ENCODE assay signal across 9 mouse cellular contexts in genomic region chr3:88381389-88382315, GRCm38 (mm10). TPM values are rescaled to one million over a fixed set of nuclear protein-coding genes. Genes with fewer than 3 reads are reported as not detected.
DNase-seq lines count a peak whose midpoint lies in the region; ATAC-seq and TF ChIP-seq lines count a peak whose summit lies in the region.
"Not testable (repeated sequence)": the region's sequence is repeated elsewhere in the genome, so short reads cannot be mapped to it uniquely, and the experiment has no call there.
"Had no signal": no experiment of that assay in that cellular context is flagged by ENCODE, and none has a peak within 500 bp of the region (broad histone marks: within the 10 kb centered on the region; RNA-seq: fewer than 3 reads in every experiment).

No protein-coding gene starts in this region.

- peak; percentile 74 for DNase-seq in MEL (ENCODE audit: low read depth, low spot score)
- DNase-seq in embryo, embryonic 11 days = peak; percentile 75
- DNase-seq in hindbrain, postnatal 0 days (ENCODE audit: low spot score) = peak; percentile 63
- DNase-seq in limb, embryonic 10.5 days (ENCODE audit: low spot score) = peak; percentile 48
- DNase-seq in lung, postnatal 10 days = peak; percentile 54
- DNase-seq in neural tube, embryonic 11.5 days (ENCODE audit: low spot score) = peak; percentile 79
- peak; percentile 68 for DNase-seq in thymus, adult 2 months

- H3K79me2 ChIP-seq in MEL (ENCODE audit: control insufficient read depth, insufficient read depth, low read length, poor library complexity) = not testable (repeated sequence)

- WGBS in hindbrain, postnatal 0 days = 5% methylated on average over 21 of the region's 22 CpGs
- 9% methylated on average over 22 of the region's 22 CpGs for WGBS in limb, embryonic 10.5 days
- WGBS in neural tube, embryonic 11.5 days = 9% methylated on average over 17 of the region's 22 CpGs
- WGBS in thymus, adult 2 months = 15% methylated on average over 21 of the region's 22 CpGs

- TF ChIP-seq RAD21 in MEL (IDR thresholded peaks at IDR 0.05; ENCODE audit: low read depth, low read length) = not testable (repeated sequence)

- H3K4me2 ChIP-seq in hindbrain, postnatal 0 days (ENCODE audit: low read depth, low read length) = peak overlapping the region; percentile 38; the same call in 1 of the 2 replicates
- peak overlapping the region; percentile 38 for H3K4me2 ChIP-seq in neural tube, embryonic 11.5 days (ENCODE audit: low read depth)

- H3K9me3 ChIP-seq in MEL (replicated peaks; ENCODE audit: insufficient read depth, low read length); hindbrain, postnatal 0 days (ENCODE audit: low read length); limb, embryonic 10.5 days (replicated peaks); neural tube, embryonic 11.5 days (ENCODE audit: control insufficient read depth, low read length): not testable (repeated sequence)

- H3K4me1 ChIP-seq in MEL (ENCODE audit: control insufficient read depth in 1 of 2, insufficient read depth in 2 of 2, low read length in 2 of 2); hindbrain, postnatal 0 days (ENCODE audit: insufficient read depth, low read length); limb, embryonic 10.5 days; neural tube, embryonic 11.5 days (ENCODE audit: control insufficient read depth, insufficient read depth, low read length); thymus, adult 2 months (replicated peaks; ENCODE audit: control insufficient read depth, insufficient read depth, low read length): not testable (repeated sequence)

- TF ChIP-seq POLR2A in MEL (IDR thresholded peaks at IDR 0.05; ENCODE audit: control insufficient read depth in 1 of 2, insufficient read depth in 1 of 2, low read depth in 1 of 2, low read length in 2 of 2, poor library complexity in 1 of 2); thymus, adult 2 months (IDR thresholded peaks at IDR 0.05; ENCODE audit: control insufficient read depth, extremely low read depth, insufficient read depth, low read length, poor library complexity): not testable (repeated sequence)

- peak overlapping the region; percentile 16 to 47; a peak in 2 of 4 replicates for H3K4me3 ChIP-seq in MEL (ENCODE audit: control insufficient read depth in 1 of 2, insufficient read depth in 1 of 2, low read depth in 2 of 2, low read length in 2 of 2)
- H3K4me3 ChIP-seq in hindbrain, postnatal 0 days (ENCODE audit: low read length); neural tube, embryonic 11.5 days (ENCODE audit: low read depth, low read length): not testable (repeated sequence)
- peak overlapping the region; percentile 37 for H3K4me3 ChIP-seq in limb, embryonic 10.5 days
- peak overlapping the region; percentile 20 for H3K4me3 ChIP-seq in thymus, adult 2 months (ENCODE audit: control insufficient read depth, insufficient read depth, low read length)

- not testable (repeated sequence) for TF ChIP-seq CTCF in MEL (IDR thresholded peaks at IDR 0.05 in 2 of 3, conservative IDR thresholded peaks at IDR 0.05 in 1 of 3; ENCODE audit: control insufficient read depth in 1 of 3, insufficient read depth in 1 of 3, low read depth in 2 of 3, low read length in 3 of 3, poor library complexity in 1 of 3, severe bottlenecking in 1 of 3); hindbrain, postnatal 0 days (IDR thresholded peaks at IDR 0.05; ENCODE audit: low read depth); thymus, adult 2 months (IDR thresholded peaks at IDR 0.05; ENCODE audit: borderline replicate concordance, control insufficient read depth, extremely low read depth, insufficient read depth, low read length, poor library complexity)

- H3K9ac ChIP-seq in MEL (ENCODE audit: control insufficient read depth, low read depth, low read length, poor library complexity, severe bottlenecking) = peak overlapping the region; percentile 35; the same call in 1 of the 2 replicates
- not testable (repeated sequence) for H3K9ac ChIP-seq in hindbrain, postnatal 0 days (replicated peaks; ENCODE audit: low read length); neural tube, embryonic 11.5 days (ENCODE audit: low read length)

- not testable (repeated sequence) for H3K27ac ChIP-seq in MEL (ENCODE audit: control insufficient read depth, low read depth, low read length)
- H3K27ac ChIP-seq in hindbrain, postnatal 0 days = 0 out of 2 replicates have a peak overlapping the region, but pooled peaks have one; percentile 26
- H3K27ac ChIP-seq in limb, embryonic 10.5 days = 0 out of 2 replicates have a peak overlapping the region, but pooled peaks have one; percentile 48
- H3K27ac ChIP-seq in neural tube, embryonic 11.5 days (ENCODE audit: low read depth, low read length) = peak overlapping the region; percentile 39; the same call in 1 of the 2 replicates
- H3K27ac ChIP-seq in thymus, adult 2 months (ENCODE audit: control insufficient read depth, insufficient read depth, low read length) = peak overlapping the region; percentile 82

- not testable (repeated sequence) for H3K36me3 ChIP-seq in MEL (ENCODE audit: control insufficient read depth in 1 of 2, insufficient read depth in 2 of 2, low read length in 2 of 2); hindbrain, postnatal 0 days (ENCODE audit: insufficient read depth, low read length); limb, embryonic 10.5 days; neural tube, embryonic 11.5 days (ENCODE audit: control insufficient read depth, insufficient read depth, low read length); thymus, adult 2 months (ENCODE audit: control insufficient read depth, insufficient read depth, low read length)

- TF ChIP-seq EP300 in MEL (IDR thresholded peaks at IDR 0.05; ENCODE audit: low read depth in 1 of 2, low read length in 2 of 2) = not testable (repeated sequence)

- peak; percentile 90 for ATAC-seq in frontal cortex, adult (ENCODE audit: low TSS enrichment)
- ATAC-seq in hindbrain, postnatal 0 days = peak; percentile 88
- ATAC-seq in neural tube, embryonic 11.5 days (ENCODE audit: insufficient read depth, low FRiP score, low TSS enrichment) = peak; percentile 81

- not testable (repeated sequence) for H3K27me3 ChIP-seq in MEL (ENCODE audit: control insufficient read depth in 1 of 2, insufficient read depth in 2 of 2, low read length in 2 of 2); hindbrain, postnatal 0 days (ENCODE audit: insufficient read depth, low read length); limb, embryonic 10.5 days (ENCODE audit: low read depth, poor library complexity, severe bottlenecking); neural tube, embryonic 11.5 days (ENCODE audit: control insufficient read depth, insufficient read depth, low read length); thymus, adult 2 months (ENCODE audit: control insufficient read depth, insufficient read depth, low read length)

RNA-seq across cellular contexts. Expression of gene Bglap, which starts 2.6 kb away (rescaled TPM):
- not detected in 2 replicates for total RNA-seq in MEL (2012; rRNA removed)
- polyA plus RNA-seq in MEL (2012; ENCODE audit: insufficient read depth in 1 of 2, insufficient read length in 2 of 2, low read depth in 1 of 2, low replicate concordance in 2 of 2, missing spikeins in 1 of 2) = under 1 TPM in 1 of 2 experiments, not detected in 1; 0.17 TPM
- total RNA-seq in hindbrain, postnatal 0 days (2014; rRNA removed) = not detected in 2 replicates
- polyA plus RNA-seq in hindbrain, postnatal 0 days (2015; fragmentation: Nextera tagmentation; extraction: Ambion mirVana) = not detected in 2 replicates
- 0.79 TPM in 1 of 2 replicates, not detected in the other for polyA plus RNA-seq in limb, embryonic 10.5 days (2016; fragmentation: Nextera tagmentation; extraction: Ambion mirVana)
- polyA plus RNA-seq in neural tube, embryonic 11.5 days (2014; fragmentation: Nextera tagmentation; extraction: Ambion mirVana) = not detected in 2 replicates
- polyA plus RNA-seq in thymus, adult 2 months (2012; rRNA removed) = 1.5 and 2.7 TPM in 2 replicates
- total RNA-seq: heart, adult 2 months had no signal
- polyA plus RNA-seq: heart, adult 2 months had no signal

RNA-seq across cellular contexts. Expression of gene Bglap2, which starts 3.2 kb away (rescaled TPM):
- not detected in 2 replicates for total RNA-seq in MEL (2012; rRNA removed)
- polyA plus RNA-seq in MEL (2012; ENCODE audit: insufficient read depth in 1 of 2, insufficient read length in 2 of 2, low read depth in 1 of 2, low replicate concordance in 2 of 2, missing spikeins in 1 of 2) = not detected
- total RNA-seq in hindbrain, postnatal 0 days (2014; rRNA removed) = not detected in 2 replicates
- polyA plus RNA-seq in hindbrain, postnatal 0 days (2015; fragmentation: Nextera tagmentation; extraction: Ambion mirVana) = not detected in 2 replicates
- not detected in 2 replicates for polyA plus RNA-seq in limb, embryonic 10.5 days (2016; fragmentation: Nextera tagmentation; extraction: Ambion mirVana)
- not detected in 2 replicates for polyA plus RNA-seq in neural tube, embryonic 11.5 days (2014; fragmentation: Nextera tagmentation; extraction: Ambion mirVana)
- polyA plus RNA-seq in thymus, adult 2 months (2012; rRNA removed) = 2.2 and 3.8 TPM in 2 replicates
- total RNA-seq: heart, adult 2 months had no signal

RNA-seq across cellular contexts. Expression of gene Bglap3, which starts 9.1 kb away (rescaled TPM):
- total RNA-seq in MEL (2012; rRNA removed) = 0.16 TPM in 1 of 2 replicates, not detected in the other
- polyA plus RNA-seq in MEL (2012; ENCODE audit: insufficient read depth in 1 of 2, insufficient read length in 2 of 2, low read depth in 1 of 2, low replicate concordance in 2 of 2, missing spikeins in 1 of 2) = not detected
- not detected in 2 replicates for total RNA-seq in hindbrain, postnatal 0 days (2014; rRNA removed)
- polyA plus RNA-seq in hindbrain, postnatal 0 days (2015; fragmentation: Nextera tagmentation; extraction: Ambion mirVana) = 0.15 TPM in 1 of 2 replicates, not detected in the other
- 0.09 and 0.11 TPM in 2 replicates for polyA plus RNA-seq in limb, embryonic 10.5 days (2016; fragmentation: Nextera tagmentation; extraction: Ambion mirVana)
- 0.31 TPM in 1 of 2 replicates, not detected in the other for polyA plus RNA-seq in neural tube, embryonic 11.5 days (2014; fragmentation: Nextera tagmentation; extraction: Ambion mirVana)
- 1.2 and 2.6 TPM in 2 replicates for polyA plus RNA-seq in thymus, adult 2 months (2012; rRNA removed)
- total RNA-seq: heart, adult 2 months had no signal
- polyA plus RNA-seq: heart, adult 2 months had no signal

RNA-seq across cellular contexts. Expression of gene Paqr6, which starts 17.3 kb away (rescaled TPM):
- total RNA-seq in MEL (2012; rRNA removed) = not detected in 2 replicates
- under 1 TPM in 1 of 2 experiments, not detected in 1; 0.11 TPM for polyA plus RNA-seq in MEL (2012; ENCODE audit: insufficient read depth in 1 of 2, insufficient read length in 2 of 2, low read depth in 1 of 2, low replicate concordance in 2 of 2, missing spikeins in 1 of 2)
- total RNA-seq in hindbrain, postnatal 0 days (2014; rRNA removed) = 8.3 and 10.1 TPM in 2 replicates
- polyA plus RNA-seq in hindbrain, postnatal 0 days (2015; fragmentation: Nextera tagmentation; extraction: Ambion mirVana) = 8.6 and 10.3 TPM in 2 replicates
- polyA plus RNA-seq in limb, embryonic 10.5 days (2016; fragmentation: Nextera tagmentation; extraction: Ambion mirVana) = 0.83 and 1.6 TPM in 2 replicates
- polyA plus RNA-seq in neural tube, embryonic 11.5 days (2014; fragmentation: Nextera tagmentation; extraction: Ambion mirVana) = 1.1 and 1.2 TPM in 2 replicates
- polyA plus RNA-seq in thymus, adult 2 months (2012; rRNA removed) = 1.2 and 2.0 TPM in 2 replicates

RNA-seq across cellular contexts. Expression of gene Pmf1, which starts 28.5 kb away (rescaled TPM):
- total RNA-seq in MEL (2012; rRNA removed) = 139 and 144 TPM in 2 replicates
- polyA plus RNA-seq in MEL (2012; ENCODE audit: insufficient read depth in 1 of 2, insufficient read length in 2 of 2, low read depth in 1 of 2, low replicate concordance in 2 of 2, missing spikeins in 1 of 2) = 100 to 1,000 TPM in 1 of 2 experiments, not detected in 1; 357 TPM
- total RNA-seq in hindbrain, postnatal 0 days (2014; rRNA removed) = 39.4 and 60.4 TPM in 2 replicates
- 47.2 and 48.4 TPM in 2 replicates for polyA plus RNA-seq in hindbrain, postnatal 0 days (2015; fragmentation: Nextera tagmentation; extraction: Ambion mirVana)
- polyA plus RNA-seq in limb, embryonic 10.5 days (2016; fragmentation: Nextera tagmentation; extraction: Ambion mirVana) = 197 and 220 TPM in 2 replicates
- 118 and 124 TPM in 2 replicates for polyA plus RNA-seq in neural tube, embryonic 11.5 days (2014; fragmentation: Nextera tagmentation; extraction: Ambion mirVana)
- polyA plus RNA-seq in thymus, adult 2 months (2012; rRNA removed) = 138 and 151 TPM in 2 replicates
